Mouse (Mus musculus) embryo, embryonic 10 days (tissue): ENCODE measurements at regions not wholly inside any gene's neighbourhood (a gene's known extent, or its start where the extent isn't known, plus 50 kb on each side); places are given as distances from the start of the nearest gene placed in this dataset.
A peak's percentile ranks its signal among the peaks of the same experiment; 100 is the strongest.

Experiments
- DNase-seq: peaks from one replicate; pipeline ENCODE4 v3.0.0-alpha.2; 2015; ENCODE audit warnings: low spot score

DNA sequence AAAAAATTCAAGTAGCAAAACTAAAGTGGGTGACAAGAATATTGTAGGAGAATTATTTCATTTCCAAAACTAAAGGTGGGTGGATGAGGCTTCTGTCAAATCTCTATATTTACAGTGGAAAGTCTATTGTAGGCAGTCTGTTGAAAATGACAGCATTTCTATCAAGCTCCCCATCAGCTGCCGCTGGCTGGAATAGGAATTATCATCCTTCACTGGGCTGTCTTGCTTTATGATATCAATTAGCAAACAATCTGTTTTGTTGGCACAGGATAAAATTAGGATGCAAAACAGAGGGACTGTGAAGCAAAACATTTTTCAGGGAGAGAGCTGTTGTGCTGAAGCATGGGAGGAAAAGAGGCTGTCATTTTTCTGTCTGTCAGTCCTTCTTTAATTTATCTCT, 1249.0 kb downstream of the Hace1 start:
- no peak for DNase-seq

- peak; percentile 14 for DNase-seq
Measured at GRCm38 (mm10) chr10:46827109-46827812, 1249.6 kb downstream of the Hace1 start.

- peak; percentile 4 for DNase-seq
Measured at GRCm38 (mm10) chr10:46828164-46828563, 1250.5 kb downstream of the Hace1 start.

- DNase-seq: no peak
Measured at GRCm38 (mm10) chr10:46845578-46846314, 1268.1 kb downstream of the Hace1 start.
